Mouse (Mus musculus) heart, embryonic 13.5 days (tissue): ENCODE measurements around the gene Arhgap40. TPM values are rescaled to one million over a fixed set of nuclear protein-coding genes. Genes with fewer than 3 reads are reported as not detected.

ENCODE experiments used
- ATAC-seq: fragments of 200-750 bp; cut with Nextera tagmentation; 2 replicates; pipeline ENCODE4 v1.8.0; 2017; ENCODE audit warnings: moderate TSS enrichment; ENCODE audit not compliant: insufficient number of reproducible peaks, low FRiP score, low TSS enrichment; ENCODE audit errors: extremely low read depth
- H3K27ac ChIP-seq: fragments of 300-500 bp; sonication (generic); replicated peaks from 2 replicates; pipeline ENCODE4 v1.5.1; 2015; ENCODE audit warnings: moderate library complexity, mild to moderate bottlenecking, inconsistent platforms
- H3K27me3 ChIP-seq: fragments of 300-500 bp; sonication (generic); replicated peaks from 2 replicates; pipeline ENCODE4 v1.6.1; 2015; ENCODE audit warnings: mild to moderate bottlenecking, inconsistent platforms
- H3K36me3 ChIP-seq: fragments of 300-500 bp; sonication (generic); 2 replicates; pipeline ENCODE4 v1.6.1; 2015; ENCODE audit warnings: mild to moderate bottlenecking, inconsistent platforms
- H3K4me1 ChIP-seq: fragments of 300-500 bp; sonication (generic); 2 replicates; pipeline ENCODE4 v1.6.1; 2015; ENCODE audit warnings: inconsistent platforms
- H3K4me2 ChIP-seq: fragments of 300-500 bp; sonication (generic); 2 replicates; pipeline ENCODE4 v1.6.1; 2015; ENCODE audit warnings: inconsistent platforms, mild to moderate bottlenecking, moderate library complexity
- H3K4me3 ChIP-seq: fragments of 300-500 bp; sonication (generic); 2 replicates; pipeline ENCODE4 v1.5.1; 2015; ENCODE audit warnings: moderate library complexity, mild to moderate bottlenecking, inconsistent platforms
- H3K9ac ChIP-seq: fragments of 300-500 bp; sonication (generic); 2 replicates; pipeline ENCODE4 v1.6.1; 2015; ENCODE audit warnings: inconsistent platforms, mild to moderate bottlenecking, moderate library complexity
- H3K9me3 ChIP-seq: fragments of 300-500 bp; sonication (generic); 2 replicates; pipeline ENCODE4 v1.6.1; 2016; ENCODE audit warnings: inconsistent platforms
- WGBS: fragments of 180-500 bp; shearing (Covaris S2); methylation state at CpG from one replicate; pipeline ENCODE4 v1.1.7; 2015; ENCODE audit warnings: mixed read lengths; 5-methylcytosine and 5-hydroxymethylcytosine counted together
- polyA plus RNA-seq: library from polyadenylated mRNA; unstranded; fragments of >200 nt; fragmentation: Nextera tagmentation; extraction: Ambion mirVana; gene quantifications from 2 replicates; pipeline ENCODE4 v1.2.1, GENCODE M21; 2015

Gene Arhgap40
- polyA plus RNA-seq: not detected in 2 replicates

- WGBS: 82% methylated on average over 10 of the region's 10 CpGs
- Histone ChIP-seq H3K27ac (no peak within 1 kb of the TSS), H3K4me1 (peaks cover 6% of the 10 kb centered on the region), H3K9me3 (no peaks in the 10 kb centered on the region), H3K27me3 (no peaks in the 10 kb centered on the region), H3K4me3 (no peak within 1 kb of the TSS), H3K9ac (no peak within 1 kb of the TSS), H3K4me2 (no peak within 1 kb of the TSS), H3K36me3 (no peaks in the 10 kb centered on the region)
- no peak for ATAC-seq
Measured at GRCm38 (mm10) chr2:158512528-158512927, at the start of gene Arhgap40. Gene Arhgap40, plus strand, starts transcription at chr2:158512796.

GRCm38 (mm10) chr2:158474159-158474558 lies 38.4 kb upstream of the Arhgap40 start:
- H3K4me3 ChIP-seq: no peak overlapping the region
- no peaks in the 10 kb centered on the region for H3K27me3 ChIP-seq
- H3K36me3 ChIP-seq: peaks cover 83% of the 10 kb centered on the region
- H3K9me3 ChIP-seq: no peaks in the 10 kb centered on the region
- no peak overlapping the region for H3K4me2 ChIP-seq
- H3K9ac ChIP-seq: no peak overlapping the region
- no peak overlapping the region for H3K27ac ChIP-seq
- H3K4me1 ChIP-seq: no peaks in the 10 kb centered on the region
- ATAC-seq: no peak
- 87% methylated on average over 1 of the region's 1 CpGs for WGBS

DNA sequence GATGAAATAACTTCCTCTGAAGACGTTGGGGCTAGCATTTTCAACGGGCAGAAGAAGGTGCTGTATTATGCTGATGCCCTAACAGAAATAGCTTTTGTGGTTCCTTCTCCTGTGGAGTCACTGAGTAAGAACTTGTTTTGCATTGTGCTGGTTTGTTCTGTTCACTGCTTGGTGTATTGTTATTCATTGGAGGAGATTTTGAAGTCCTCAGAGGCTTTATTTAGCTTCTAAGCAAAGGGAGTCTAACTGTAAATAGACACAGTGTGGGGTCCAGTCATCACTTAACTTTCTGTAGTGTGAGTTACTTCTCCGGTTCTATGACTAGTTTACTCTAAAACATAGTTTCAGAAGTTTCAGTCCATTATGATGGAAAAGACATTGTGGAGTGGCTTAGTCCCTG lies 35.0 kb upstream of the Arhgap40 start:
- no peak overlapping the region for H3K27ac ChIP-seq
- H3K4me1 ChIP-seq: no peaks in the 10 kb centered on the region
- no peaks in the 10 kb centered on the region for H3K27me3 ChIP-seq
- H3K4me2 ChIP-seq: no peak overlapping the region
- no peak overlapping the region for H3K9ac ChIP-seq
- H3K4me3 ChIP-seq: no peak overlapping the region
- peaks cover 91% of the 10 kb centered on the region for H3K36me3 ChIP-seq
- WGBS: 81% methylated on average over 3 of the region's 3 CpGs
- no peak for ATAC-seq
- H3K9me3 ChIP-seq: no peaks in the 10 kb centered on the region

- Histone ChIP-seq H3K27me3 (no peaks in the 10 kb centered on the region), H3K36me3 (peaks cover 60% of the 10 kb centered on the region), H3K27ac (no peak overlapping the region), H3K4me2 (no peak overlapping the region), H3K9me3 (no peaks in the 10 kb centered on the region), H3K4me1 (no peaks in the 10 kb centered on the region), H3K9ac (no peak overlapping the region), H3K4me3 (no peak overlapping the region)
- no peak for ATAC-seq
- 79% methylated on average over 5 of the region's 5 CpGs for WGBS
Measured at GRCm38 (mm10) chr2:158498457-158498856, 14.1 kb upstream of the Arhgap40 start.

DNA sequence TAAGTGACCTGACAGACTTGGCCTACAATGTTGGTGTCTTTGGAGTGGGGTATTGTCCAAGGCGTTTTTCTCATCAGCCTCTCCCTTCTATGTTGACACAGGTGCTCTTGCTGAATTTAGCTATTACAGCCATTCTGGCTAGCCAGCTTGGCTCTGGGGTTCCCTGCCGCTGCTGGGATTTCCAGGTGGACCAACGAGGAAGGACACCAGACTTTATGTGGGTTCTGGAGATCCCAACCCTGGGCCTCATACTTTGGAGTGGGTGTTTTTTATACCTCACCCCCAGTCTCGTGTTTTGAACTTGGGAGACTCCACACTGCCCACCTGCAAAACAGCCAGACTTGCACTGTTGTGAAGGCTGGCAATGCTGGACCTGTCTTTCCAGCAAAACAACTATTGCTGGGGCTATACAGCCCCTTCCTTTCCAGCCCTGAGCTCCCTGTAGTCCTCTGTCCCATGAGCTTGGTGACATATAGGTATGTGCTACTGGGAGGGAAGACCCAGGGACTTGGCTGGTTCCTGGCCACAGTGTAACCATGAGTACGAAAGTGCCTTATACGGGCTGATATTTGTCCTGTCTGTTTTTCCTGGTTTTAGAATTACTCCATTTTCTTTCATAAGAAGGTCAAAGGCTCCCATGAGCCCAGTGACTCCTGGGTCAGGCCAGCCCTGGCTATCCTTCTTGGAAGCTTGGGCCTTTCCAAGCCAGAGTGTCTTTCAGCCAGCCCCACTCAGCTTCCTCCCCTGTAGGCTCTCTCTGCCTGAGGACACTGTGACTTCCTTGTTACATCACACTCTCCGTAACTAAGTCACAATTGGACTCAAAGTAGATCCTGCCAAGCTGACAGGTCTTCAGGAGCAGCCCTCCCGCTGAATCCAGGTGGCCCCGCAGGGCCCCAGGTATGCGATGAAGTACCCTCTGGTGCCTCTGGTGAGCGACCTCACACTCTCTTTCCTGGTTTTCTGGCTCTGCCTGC lies 10.5 kb upstream of the Arhgap40 start, which contains the start of gene Adig:
Gene Adig, plus strand, starts transcription at position 777 of the 977 bp plus-strand sequence.
- no peak for ATAC-seq

GRCm38 (mm10) chr2:158503226-158503625 lies 9.4 kb upstream of the Arhgap40 start:
- H3K4me3 ChIP-seq: no peak overlapping the region
- no peak for ATAC-seq
- peaks cover 15% of the 10 kb centered on the region for H3K36me3 ChIP-seq
- H3K4me2 ChIP-seq: no peak overlapping the region
- H3K9me3 ChIP-seq: no peaks in the 10 kb centered on the region
- no peak overlapping the region for H3K9ac ChIP-seq
- no peaks in the 10 kb centered on the region for H3K27me3 ChIP-seq
- no peak overlapping the region for H3K27ac ChIP-seq
- WGBS: 71% methylated on average over 7 of the region's 7 CpGs
- H3K4me1 ChIP-seq: no peaks in the 10 kb centered on the region

More for the DNA sequence above, 10.5 kb upstream of the Arhgap40 start, which contains the start of gene Adig:
- H3K4me2 ChIP-seq: no peak within 1 kb of the TSS
- no peaks in the 10 kb centered on the region for H3K4me1 ChIP-seq
- H3K36me3 ChIP-seq: peaks cover 26% of the 10 kb centered on the region
- no peaks in the 10 kb centered on the region for H3K27me3 ChIP-seq
- 70% methylated on average over 11 of the region's 11 CpGs for WGBS
- H3K4me3 ChIP-seq: no peak within 1 kb of the TSS
- no peak within 1 kb of the TSS for H3K9ac ChIP-seq
- no peak within 1 kb of the TSS for H3K27ac ChIP-seq
- H3K9me3 ChIP-seq: no peaks in the 10 kb centered on the region

DNA sequence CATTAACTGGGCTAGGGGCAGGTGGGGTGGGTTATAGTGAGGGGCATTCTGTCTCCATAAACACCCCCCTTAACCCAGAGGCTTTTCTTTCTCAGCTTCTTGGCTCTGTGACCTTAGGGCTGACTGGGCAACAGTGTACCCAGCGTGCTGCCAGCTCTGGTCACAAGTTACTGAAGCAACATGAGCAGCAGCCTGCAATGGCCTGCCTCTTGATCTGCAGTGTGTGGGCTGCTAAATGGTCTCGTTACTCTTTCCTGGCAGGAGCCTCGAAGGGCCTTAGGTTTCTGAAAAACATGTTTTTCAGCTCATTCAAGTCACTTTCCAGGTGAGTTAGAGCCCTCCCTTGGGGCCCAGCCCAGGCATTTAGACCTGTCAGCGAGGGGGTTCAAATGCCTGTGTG lies 8.9 kb upstream of the Arhgap40 start:
- H3K4me1 ChIP-seq: no peaks in the 10 kb centered on the region
- WGBS: 76% methylated on average over 4 of the region's 4 CpGs

GRCm38 (mm10) chr2:158506475-158506874 lies 6.1 kb upstream of the Arhgap40 start:
- H3K9ac ChIP-seq: no peak overlapping the region
- no peak overlapping the region for H3K4me2 ChIP-seq
- H3K4me3 ChIP-seq: no peak overlapping the region
- no peak overlapping the region for H3K27ac ChIP-seq
- peaks cover 6% of the 10 kb centered on the region for H3K4me1 ChIP-seq
- ATAC-seq: no peak
- 62% methylated on average over 5 of the region's 5 CpGs for WGBS
- H3K9me3 ChIP-seq: no peaks in the 10 kb centered on the region
- no peaks in the 10 kb centered on the region for H3K36me3 ChIP-seq
- H3K27me3 ChIP-seq: no peaks in the 10 kb centered on the region

More for the DNA sequence above, 8.9 kb upstream of the Arhgap40 start:
- ATAC-seq: no peak
- H3K4me3 ChIP-seq: no peak overlapping the region
- H3K27ac ChIP-seq: no peak overlapping the region
- H3K9me3 ChIP-seq: no peaks in the 10 kb centered on the region
- H3K9ac ChIP-seq: no peak overlapping the region
- H3K27me3 ChIP-seq: no peaks in the 10 kb centered on the region
- peaks cover 11% of the 10 kb centered on the region for H3K36me3 ChIP-seq
- no peak overlapping the region for H3K4me2 ChIP-seq

DNA sequence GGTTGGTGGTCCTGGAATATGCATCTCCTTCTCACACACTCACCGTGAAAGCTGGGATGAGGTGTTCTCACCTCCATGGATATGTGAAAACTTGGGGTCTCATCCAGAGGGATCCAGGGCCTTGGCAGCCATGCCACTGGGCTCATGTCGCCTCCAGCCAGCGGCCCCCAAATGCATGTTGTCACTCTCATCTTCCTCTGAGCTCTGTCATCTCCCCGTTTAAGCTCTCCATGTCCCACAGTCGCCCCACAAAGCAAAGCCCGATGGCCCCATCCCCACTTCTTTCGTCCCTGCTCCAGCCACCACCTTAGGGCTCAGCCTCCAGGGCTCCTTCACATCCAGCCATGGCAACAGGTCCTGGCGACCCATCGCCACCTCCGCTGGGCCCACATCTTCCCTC lies 5.5 kb upstream of the Arhgap40 start:
- no peak overlapping the region for H3K4me3 ChIP-seq
- ATAC-seq: no peak
- no peak overlapping the region for H3K4me2 ChIP-seq
- WGBS: 86% methylated on average over 10 of the region's 10 CpGs
- H3K27me3 ChIP-seq: no peaks in the 10 kb centered on the region
- H3K36me3 ChIP-seq: no peaks in the 10 kb centered on the region
- no peaks in the 10 kb centered on the region for H3K9me3 ChIP-seq
- no peak overlapping the region for H3K27ac ChIP-seq
- peaks cover 6% of the 10 kb centered on the region for H3K4me1 ChIP-seq
- H3K9ac ChIP-seq: no peak overlapping the region

- ATAC-seq: no peak
- no peak overlapping the region for H3K9ac ChIP-seq
- no peak overlapping the region for H3K27ac ChIP-seq
- no peaks in the 10 kb centered on the region for H3K27me3 ChIP-seq
- no peak overlapping the region for H3K4me3 ChIP-seq
- no peak overlapping the region for H3K4me2 ChIP-seq
- H3K9me3 ChIP-seq: no peaks in the 10 kb centered on the region
- H3K4me1 ChIP-seq: peaks cover 6% of the 10 kb centered on the region
- WGBS: 42% methylated on average over 6 of the region's 6 CpGs
- H3K36me3 ChIP-seq: no peaks in the 10 kb centered on the region
Measured at GRCm38 (mm10) chr2:158510665-158511064, 1.9 kb upstream of the Arhgap40 start.

- H3K36me3 ChIP-seq: no peaks in the 10 kb centered on the region
- peaks cover 9% of the 10 kb centered on the region for H3K4me1 ChIP-seq
- H3K9me3 ChIP-seq: no peaks in the 10 kb centered on the region
- no peak overlapping the region for H3K27ac ChIP-seq
- H3K4me2 ChIP-seq: no peak overlapping the region
- ATAC-seq: no peak
- no peak overlapping the region for H3K9ac ChIP-seq
- no peak overlapping the region for H3K4me3 ChIP-seq
- no peaks in the 10 kb centered on the region for H3K27me3 ChIP-seq
- 79% methylated on average over 12 of the region's 12 CpGs for WGBS
Measured at GRCm38 (mm10) chr2:158513821-158514336, 1.3 kb downstream of the Arhgap40 start.
